Mouse (Mus musculus) layer of hippocampus, adult 9-11 months (tissue): Measurements from ENCODE around the gene Senp3.
"Not testable (repeated sequence)": the region's sequence is repeated elsewhere in the genome, so short reads cannot be mapped to it uniquely, and the experiment has no call there.

Experiments
- DNase-seq: peaks from one replicate; pipeline ENCODE4 v3.0.0; 2022

The Senp3 gene

DNA sequence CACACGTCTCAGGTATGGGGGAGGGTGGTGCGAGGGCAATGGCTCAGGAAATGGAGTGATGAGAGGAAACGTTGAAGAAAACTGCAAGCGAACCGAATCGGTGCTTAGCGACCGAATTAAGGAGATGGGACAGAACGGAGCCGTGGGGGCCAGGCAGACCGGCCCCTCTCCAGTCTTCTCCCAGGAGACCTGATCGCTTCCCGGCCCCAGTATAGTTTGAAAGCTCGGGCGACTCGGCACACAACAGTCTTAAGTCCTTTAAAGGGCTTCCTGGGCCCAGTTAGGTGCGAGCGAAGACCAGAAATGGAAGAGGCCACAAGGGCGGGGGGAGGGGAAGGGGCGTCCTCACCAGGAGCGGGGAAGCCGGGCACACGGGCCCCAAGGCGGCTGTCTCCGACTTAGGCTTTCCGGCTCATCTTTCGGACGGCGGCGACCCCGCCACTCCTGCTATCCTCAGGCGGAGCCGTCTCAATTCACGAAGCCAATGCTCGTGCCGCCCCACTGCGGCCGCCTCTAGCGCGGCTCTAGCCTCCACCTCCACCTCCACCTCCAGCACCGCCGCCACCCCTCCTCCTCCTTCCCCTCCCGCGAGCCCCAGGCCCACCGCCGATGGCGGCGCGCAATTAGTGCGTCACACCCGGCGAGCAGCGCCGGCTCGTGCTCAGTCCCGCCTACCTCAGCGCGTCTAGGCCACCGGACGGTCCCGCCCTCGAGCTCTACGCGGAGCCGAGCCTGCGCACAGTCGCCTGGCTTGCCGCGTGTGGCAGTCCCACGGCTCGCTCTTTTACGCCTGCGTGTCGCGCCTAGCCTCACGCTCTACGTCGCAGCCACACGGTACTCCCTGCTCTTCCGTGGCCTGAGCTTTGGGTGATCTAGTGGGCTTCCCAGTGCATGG lies at the start of gene Senp3:
Senp3 (minus strand) TSS at position 771 of the 895 bp plus-strand sequence.
- peak; percentile 97 for DNase-seq

DNA sequence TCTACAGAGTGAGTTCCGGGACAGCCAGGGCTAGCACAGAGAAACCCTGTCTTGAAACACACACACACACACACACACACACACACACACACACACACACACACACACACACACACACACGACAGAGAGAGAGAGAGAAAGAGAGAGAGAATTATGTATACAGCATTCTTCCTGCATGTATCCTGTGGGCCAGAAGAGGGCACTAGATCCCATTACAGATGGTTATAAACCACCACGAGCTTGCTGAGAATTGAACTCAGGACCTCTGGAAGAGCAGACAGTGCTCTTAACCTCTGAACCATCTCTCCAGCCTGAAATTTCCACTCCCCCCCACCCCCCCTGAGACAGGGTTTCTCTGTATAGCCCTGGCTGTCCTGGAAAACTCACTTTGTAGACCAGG lies 49.5 kb upstream of the Senp3 start:
- not testable (repeated sequence) for DNase-seq

DNA sequence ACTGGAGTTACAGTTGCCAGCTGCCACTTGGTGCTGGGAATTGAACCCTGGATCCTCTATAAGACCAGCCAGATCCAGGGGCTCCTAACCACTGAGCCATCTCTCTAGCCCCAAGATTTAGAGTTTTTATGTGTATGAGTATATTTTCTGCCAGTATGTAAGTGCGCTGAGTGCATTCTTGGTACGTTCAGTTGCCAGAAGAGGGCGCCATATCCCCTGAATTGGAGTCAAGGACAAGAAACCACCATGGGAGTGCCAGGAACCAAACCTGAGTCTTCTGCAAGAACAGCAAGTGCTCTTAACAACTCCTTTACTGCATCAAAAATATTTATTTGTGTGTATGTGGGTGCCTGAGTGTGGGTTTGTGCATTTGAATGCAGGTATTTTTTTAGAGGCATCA lies 47.2 kb upstream of the Senp3 start:
- DNase-seq: no peak

DNA sequence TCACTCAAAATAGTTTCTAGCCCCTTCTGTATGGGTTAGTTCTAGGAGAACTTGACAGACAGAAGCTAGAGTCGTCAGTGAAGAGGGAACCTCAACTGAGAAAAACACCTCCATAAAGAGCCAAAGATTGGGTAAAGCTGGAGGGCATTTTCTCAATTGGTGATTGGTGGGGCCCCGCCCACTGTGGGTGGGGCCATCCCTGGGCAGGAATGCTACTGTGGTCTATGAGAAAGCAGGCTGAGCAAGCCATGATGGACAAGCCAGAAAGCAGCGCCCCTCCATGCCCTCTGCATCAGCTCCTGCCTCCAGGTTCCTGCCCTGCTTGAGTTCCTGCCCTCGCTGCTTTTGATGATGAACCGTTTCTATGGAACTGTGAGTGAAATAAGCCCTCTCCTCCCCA lies 44.1 kb upstream of the Senp3 start:
- DNase-seq: no peak

DNA sequence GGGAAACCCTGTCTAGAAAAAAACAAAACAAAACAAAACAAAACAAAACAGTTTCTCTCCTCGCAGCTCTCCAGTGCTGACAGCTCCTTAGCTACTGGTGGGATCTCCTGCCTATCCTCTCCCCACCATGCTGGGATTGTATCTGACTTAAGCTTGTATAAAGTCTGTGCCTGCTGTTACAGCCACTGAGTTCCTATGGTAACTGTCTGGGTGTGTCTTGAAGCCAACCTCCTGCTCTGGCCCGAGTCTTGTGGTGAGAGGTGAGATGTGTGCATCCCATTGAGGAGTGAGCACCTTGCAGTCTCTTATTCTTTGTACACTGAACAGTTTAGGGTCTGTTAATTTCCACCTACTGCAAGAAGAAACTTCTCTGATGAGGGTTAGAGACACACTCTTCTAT lies 41.2 kb upstream of the Senp3 start:
- DNase-seq: no peak

DNA sequence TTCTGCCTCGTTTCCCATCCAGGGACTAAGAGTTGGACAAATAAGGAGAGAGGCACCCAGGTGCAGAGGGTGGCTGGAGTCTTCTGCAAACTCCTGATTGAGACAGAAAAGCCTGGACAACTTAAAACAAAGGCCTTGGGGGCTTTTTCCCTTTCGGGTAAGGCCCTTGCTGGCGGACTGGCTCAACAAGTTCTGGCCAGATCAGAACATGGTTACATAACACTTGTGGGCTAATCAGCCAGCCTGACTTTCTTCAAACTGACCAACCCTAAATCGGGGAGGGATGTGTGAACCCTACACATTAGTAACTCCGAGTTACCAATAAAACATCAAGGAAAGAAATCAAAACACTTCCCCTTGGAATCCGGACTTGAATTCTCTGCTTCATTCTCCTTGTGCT lies 39.0 kb upstream of the Senp3 start:
- DNase-seq: no peak

DNA sequence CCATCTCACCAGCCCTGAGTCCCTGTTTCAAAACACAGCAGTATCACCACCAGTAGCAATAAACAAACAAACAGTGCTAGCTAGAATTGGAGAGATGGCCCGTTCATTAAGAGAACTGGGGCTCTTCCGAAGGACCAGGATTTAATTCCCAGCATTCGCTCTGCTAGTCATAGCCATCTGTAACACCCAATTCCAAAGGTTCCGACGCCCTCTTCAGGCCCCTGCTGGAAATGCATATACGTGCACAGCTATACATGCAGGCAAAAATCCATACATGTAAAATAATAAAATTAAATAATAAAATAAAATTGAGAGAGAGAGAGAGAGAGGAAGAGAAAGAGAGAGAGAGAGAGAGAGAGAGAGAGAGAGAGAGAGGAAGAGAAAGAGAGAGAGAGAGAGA lies 37.5 kb upstream of the Senp3 start:
- no peak for DNase-seq

DNA sequence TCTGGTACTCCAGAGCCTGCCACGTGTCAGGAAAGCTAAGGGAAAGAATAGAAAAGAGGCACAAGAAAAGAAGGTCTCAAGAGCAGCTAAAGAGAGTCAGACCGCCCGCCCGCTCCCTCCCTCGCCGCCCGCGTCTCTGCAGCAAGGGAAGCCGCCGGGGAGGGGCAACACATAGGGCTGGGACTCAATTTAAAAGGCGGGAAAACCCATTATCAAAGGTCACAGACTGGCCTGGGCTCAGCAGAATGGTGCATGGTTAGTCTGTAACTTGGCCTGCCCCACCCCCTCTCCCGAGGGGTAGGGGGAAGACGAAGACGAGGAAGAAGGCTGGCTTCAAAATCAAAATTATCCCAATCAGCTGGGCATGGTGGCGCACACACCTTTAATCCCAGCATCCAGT lies 36.8 kb upstream of the Senp3 start:
- DNase-seq: no peak

DNA sequence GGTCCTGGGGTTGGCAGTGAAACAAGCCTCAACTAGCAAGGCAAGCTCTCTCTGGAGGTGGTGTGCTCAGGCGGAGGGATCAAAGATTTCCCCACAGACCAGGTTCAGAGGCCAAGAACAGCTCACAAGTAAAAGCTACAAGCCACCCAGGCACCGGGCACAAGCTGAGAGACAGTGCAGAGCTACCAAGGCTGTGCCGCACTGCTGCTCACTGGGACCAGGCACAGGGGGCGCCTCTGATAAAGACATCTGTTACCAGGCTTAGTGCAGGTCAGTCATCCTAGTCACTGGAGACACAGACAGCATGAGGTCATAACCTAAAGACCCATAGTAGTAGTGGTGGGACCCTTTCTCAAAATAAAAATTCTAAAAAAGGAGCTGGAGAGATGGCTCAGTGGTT lies 35.1 kb upstream of the Senp3 start:
- DNase-seq: no peak

DNA sequence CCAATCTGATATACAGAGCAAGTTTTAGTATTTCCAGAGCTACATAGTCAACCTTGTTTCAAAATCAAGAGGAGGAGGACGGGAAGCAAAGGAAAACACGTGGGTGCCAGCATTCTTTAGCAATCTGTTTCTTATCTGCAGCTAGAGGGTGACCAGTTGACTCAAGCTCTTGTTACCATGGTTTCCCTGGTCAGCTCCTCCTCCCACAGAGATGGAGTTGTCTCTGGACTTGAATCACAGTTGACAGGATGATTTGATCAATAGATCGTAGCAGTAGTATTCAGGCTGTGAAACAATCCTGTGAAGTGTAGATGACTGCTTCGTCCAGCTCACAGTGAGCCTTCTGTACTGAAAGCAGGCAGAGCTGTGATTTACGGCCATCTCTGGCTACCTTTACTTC lies 34.0 kb upstream of the Senp3 start:
- DNase-seq: no peak

DNA sequence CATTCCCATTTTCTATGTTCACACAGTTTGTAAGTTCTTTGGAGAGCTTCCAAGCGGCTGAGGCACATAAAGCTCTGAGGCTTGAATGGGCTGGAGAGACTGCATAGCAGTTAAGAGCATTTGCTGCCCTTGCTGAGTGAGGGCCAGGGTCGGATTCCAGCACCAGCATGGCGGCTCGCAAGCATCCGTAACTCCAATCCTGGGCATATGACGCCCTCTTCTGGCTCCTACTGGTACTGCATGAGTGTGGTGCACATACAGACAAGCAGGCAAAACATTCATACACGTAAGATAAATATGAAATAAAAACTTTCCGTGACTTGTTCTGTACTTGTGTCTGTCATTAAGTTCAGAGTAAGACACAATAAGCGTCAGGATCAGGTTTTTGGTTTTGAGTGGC lies 33.6 kb upstream of the Senp3 start:
- DNase-seq: no peak

DNA sequence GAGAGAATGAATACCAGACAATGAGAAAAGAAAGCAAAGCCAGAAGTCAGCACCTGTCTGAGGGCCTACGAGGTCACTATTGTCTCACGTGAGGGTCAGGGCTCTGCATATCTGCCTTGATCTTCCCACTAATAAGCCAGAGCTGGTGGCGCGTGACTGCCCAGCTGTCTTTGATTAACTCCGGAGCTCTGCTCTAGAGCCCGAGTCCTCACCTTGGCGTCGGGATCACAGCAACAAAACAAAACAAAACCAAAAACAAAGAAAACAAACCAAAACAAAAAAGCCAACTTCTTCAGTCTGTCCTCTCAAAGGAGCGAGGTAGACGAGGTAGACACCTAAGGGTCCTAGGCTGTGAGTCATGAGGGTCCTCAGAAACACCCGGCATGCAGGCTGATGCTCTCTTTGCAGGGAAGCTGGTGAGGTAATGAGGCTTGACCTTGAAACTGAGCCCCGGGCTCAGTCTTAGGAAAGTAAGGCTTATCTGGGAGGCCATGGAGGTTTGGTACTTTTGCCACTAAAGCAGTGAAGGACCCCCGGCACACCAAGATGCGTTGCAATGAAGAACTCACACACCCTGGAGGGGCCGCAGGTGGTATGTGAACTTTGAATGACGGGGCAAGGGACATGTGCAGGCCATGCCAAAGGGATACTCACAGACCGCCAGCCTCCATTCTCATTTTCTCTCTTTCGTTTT lies 32.9 kb upstream of the Senp3 start:
- DNase-seq: no peak

DNA sequence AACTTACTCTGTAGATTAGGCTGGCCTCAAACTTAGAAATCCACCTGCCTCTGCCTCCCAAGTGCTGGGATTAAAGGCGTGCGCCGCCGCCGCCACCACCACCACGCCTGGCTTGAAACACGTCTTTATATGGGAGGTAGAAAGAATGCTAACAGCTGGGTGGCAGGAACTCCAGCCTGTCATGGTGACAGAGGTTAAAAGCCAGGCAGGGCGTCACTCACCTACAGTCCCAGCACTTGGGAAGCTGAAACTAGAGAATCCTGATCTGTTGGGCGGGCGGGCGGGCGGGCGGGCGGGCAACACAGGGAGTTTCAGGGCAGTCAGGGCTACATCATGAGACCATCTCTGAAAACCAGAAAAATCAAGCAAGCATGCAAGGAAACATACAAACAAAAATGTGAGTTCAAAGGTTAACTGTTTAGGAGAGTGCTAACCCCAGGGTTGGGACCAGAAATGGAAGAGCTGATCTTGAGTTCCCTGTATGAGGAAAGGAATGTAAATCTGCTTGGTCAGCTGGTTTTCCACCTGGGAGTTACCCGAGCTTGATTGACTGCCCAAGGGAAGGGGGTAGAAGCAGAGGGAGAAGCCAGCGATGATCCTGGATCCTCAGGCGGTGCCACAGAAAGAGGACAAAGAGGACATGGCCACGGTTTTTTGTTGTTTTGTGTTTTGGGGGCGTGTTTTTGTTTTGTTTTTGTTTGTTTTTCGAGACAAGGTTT lies 31.2 kb upstream of the Senp3 start:
- no peak for DNase-seq

DNA sequence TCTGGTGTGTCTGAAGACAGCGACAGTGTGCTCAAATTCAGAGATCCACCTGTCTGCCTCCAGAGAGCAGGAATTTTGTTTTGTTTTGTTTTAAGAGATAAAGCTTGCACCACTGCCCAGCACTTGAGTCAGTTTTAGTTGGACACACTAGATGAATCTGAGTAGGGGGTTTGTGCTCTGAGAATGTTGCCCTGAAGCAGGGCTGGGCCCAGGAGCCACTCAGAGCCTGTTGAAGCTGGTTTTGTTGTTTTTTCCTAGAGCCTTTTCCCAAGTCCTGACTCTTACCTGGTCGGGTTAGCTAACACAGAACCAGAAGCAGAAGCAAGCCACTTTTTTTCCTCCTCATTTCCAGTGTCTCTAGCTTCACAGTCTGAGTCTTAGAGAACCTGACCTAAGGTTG lies 29.2 kb upstream of the Senp3 start:
- no peak for DNase-seq

DNA sequence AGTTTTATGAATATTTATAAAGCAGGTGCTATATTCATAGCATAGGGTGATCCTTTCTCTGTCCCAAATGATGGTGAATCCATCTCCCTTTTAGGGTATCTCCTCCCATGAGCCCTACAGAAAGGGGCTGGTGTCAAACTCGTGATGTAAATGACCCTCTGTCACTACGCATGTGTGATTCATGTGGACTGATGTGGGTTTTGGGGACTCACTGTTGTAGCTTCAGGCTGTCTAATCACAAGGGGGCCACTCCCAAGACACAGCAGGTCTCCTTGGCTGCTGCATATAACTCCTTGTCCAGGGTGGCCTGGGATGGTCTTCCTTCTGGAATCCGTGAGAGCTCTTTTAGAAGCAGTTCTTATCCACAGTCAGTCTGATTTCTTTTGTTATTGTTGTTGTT lies 28.6 kb upstream of the Senp3 start:
- no peak for DNase-seq

DNA sequence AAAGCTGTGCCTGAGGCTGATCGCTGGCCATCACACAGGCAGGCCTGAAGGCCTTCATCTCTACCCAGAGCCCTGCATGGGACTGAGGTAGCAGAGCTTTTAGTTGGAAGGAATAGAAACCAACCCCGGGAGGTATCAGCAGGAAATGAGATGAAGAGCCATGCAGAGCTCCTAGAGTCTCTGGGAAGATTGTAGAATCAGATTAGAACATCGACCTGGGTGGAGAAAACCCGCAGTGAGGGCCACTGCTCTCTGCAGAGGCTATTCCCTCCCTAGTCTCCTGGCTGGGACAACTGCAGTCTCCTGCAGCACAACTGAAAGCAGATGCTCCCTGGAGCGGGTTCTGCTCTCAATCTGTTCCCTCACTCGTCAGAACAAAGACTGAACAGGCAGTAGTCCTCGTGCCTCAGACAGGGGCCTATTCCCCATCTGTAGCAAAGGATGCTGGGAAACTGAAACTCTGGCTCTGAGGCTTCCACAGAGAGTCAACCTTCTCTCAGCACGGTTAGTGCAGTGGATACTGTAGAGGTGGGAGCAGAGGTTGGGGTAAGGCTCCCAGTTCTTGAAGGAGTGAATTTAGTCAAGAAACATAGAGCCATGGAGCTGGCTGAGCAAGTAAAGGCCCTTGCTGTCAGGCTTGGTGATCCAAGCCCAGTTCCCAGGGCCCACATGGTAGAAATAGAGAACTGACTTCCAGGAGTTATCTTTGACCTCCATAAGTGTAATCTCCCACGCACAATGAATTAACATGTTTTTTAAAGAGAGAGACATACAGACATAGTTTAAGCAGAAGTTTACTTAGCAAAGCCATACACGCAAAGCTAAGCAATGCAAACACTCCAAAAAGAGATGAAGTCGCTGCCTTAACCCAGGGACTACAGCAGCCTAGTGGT lies 27.9 kb upstream of the Senp3 start:
- DNase-seq: peak; percentile 42

DNA sequence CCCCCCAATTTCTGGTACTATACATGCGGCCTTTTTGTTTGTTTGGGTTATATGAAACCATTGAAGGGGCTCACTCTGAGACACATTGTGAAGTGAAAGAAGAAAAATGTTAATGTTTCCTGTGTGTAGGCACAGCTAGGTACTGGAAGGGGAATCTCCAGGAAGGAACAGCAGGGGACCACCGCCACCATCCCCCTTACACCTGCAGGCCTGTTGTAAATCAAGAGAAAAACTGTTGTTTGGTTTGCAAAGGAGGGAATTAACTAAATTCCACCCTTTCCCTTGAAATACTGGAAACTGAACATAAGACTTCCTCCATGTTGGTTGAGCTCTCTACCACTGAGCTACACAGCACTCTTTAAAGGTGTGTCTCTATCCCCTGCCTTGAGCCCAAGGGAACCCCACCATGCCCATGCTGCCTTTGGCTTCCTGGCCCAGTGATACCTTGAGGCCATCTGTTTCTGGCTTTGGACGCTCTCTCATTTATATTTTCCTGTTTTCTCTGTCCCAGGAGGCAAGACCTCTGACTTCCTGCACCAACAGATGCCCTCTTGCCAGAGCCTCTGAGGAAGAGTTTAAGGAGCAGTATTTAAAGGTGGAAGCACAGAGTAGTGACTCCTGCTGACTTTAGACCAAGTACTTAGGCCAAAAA lies 26.9 kb upstream of the Senp3 start:
- DNase-seq: no peak

DNA sequence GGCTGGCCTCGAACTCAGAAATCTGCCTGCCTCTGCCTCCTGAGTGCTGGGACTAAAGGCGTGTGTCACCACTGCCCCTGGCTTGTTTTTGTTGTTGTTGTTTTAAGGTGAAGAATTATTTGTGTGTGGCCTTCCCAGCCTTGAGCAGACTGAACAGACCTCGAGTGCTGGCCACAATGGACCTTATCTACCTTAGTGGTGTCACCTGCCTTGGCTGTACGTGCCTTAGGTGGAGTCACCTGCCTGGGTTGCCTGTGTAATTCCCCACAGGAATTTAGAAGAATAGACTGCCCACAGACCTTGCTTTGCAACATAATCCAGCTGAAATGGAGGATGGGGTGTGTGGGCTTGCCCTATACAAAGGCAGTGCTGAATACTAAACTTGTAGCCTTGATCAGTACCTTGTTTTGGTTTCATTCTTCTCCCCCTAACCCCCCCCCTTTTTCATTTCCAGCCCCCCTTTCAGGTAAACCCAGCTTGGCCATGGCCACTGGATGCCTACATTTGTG lies 26.0 kb upstream of the Senp3 start:
- DNase-seq: no peak

DNA sequence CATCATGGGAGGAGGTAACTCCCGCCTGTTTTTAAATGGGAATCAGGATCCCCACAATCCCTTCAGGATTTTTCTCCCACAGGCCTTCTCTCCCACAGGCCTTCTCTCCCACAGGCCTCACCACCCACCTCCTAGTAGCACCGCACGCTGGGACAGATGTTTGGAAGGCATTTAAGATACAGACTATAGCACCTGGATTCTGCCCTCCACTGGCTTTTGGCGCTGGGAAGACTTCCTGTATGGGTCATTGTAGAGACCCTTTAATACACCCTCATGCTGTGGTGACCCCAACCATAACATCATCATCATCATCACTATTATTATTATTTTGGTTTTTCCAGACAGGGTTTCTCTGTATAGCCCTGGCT lies 25.6 kb upstream of the Senp3 start:
- DNase-seq: no peak

DNA sequence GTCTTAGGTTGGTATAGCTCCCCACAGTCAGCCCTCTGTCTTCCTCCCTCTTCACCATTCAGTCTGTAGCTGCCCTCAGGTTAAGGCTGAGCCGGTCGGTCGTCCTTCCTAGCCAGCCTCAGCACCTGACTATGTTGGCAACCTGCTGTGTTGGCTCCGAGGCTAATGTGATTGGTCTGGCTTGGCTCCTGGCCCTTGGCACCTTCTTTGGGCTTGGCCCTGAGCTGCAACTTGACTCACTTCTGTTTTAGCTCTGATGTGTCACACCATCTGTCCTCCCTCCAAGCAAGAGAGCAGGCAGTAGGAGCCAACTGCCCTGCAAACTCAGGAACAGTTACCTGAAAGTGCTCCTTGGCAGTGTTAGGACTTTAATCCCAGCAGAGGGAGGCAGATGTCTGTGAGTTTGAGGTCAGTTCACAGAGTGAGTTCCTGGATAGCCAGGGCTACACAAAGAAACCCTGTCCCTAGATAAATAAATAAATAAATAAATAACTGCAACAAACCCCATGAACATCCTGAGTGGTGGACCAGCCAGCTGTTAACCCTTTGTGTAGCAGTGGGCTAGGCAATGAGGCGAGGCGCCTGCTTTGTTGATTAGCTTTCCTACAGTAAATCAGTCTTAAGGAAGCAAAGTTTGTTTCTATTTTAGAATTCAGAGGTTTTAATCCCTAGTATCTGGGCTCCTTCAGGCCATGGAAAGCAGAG lies 25.0 kb upstream of the Senp3 start:
- DNase-seq: no peak

DNA sequence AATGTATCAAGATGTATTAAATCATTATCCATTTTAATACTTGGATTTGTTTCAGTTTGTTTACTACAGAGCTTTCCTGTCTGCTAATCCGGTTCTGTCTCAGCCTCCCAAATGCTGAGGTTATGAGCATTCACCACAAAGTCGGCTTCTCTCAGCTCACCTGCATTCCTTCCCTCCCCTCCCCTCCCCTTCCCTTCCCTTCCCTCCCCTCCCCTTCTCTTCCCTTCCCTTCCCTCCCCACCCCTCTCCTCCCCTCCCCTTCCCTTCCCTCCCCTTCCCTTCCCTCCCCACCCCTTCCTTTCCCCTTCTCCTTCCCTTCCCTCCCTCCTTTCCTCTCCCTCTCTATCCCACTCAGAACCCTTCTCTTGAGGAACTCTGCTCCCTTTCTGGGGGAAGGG lies 22.7 kb upstream of the Senp3 start:
- no peak for DNase-seq
